Mouse (Mus musculus) kidney, adult 2 months (tissue): ENCODE measurements around the gene Mmp11. TPM values are rescaled to one million over a fixed set of nuclear protein-coding genes. Genes with fewer than 3 reads are reported as not detected.

Experiments
- DNase-seq: peaks from one replicate; pipeline ENCODE4 v3.0.0; 2021
- H3K27ac ChIP-seq: fragments of 200-500 bp; 2 replicates; pipeline ENCODE4 v1.5.1; 2012; ENCODE audit warnings: low read depth, low read length, control low read depth, inconsistent platforms; ENCODE audit not compliant: insufficient read depth
- H3K27me3 ChIP-seq: fragments of 200-500 bp; replicated peaks from 2 replicates; pipeline ENCODE4 v1.6.1; 2012; ENCODE audit warnings: mild to moderate bottlenecking, moderate library complexity, low read length, inconsistent platforms; ENCODE audit not compliant: control insufficient read depth, insufficient read depth
- H3K36me3 ChIP-seq: fragments of 200-500 bp; 2 replicates; pipeline ENCODE4 v1.6.1; 2012; ENCODE audit warnings: mild to moderate bottlenecking, moderate library complexity, low read length, inconsistent platforms; ENCODE audit not compliant: control insufficient read depth, insufficient read depth
- H3K4me1 ChIP-seq: fragments of 200-500 bp; 2 replicates; pipeline ENCODE4 v1.6.1; 2011; ENCODE audit warnings: low read length; ENCODE audit not compliant: control insufficient read depth, insufficient read depth
- H3K4me3 ChIP-seq: fragments of 200-500 bp; 2 replicates; pipeline ENCODE4 v1.5.1; 2011; ENCODE audit warnings: mild to moderate bottlenecking, low read depth, low read length, control low read depth; ENCODE audit not compliant: insufficient read depth
- CTCF ChIP-seq: fragments of 200-500 bp; conservative IDR thresholded peaks from 2 replicates; pipeline ENCODE4 v1.5.1; 2011; ENCODE audit warnings: low read depth, mild to moderate bottlenecking, control low read depth, low read length, moderate library complexity, mixed read lengths; ENCODE audit not compliant: insufficient read depth, insufficient read length
- POLR2A ChIP-seq: fragments of 200-500 bp; IDR thresholded peaks from one replicate; pipeline ENCODE4 v1.6.1; 2011; ENCODE audit warnings: low read depth, low read length, control low read depth
- WGBS: fragments of 180-500 bp; shearing (Covaris S2); methylation state at CpG from one replicate; pipeline ENCODE4 v1.1.7; 2018; 5-methylcytosine and 5-hydroxymethylcytosine counted together
- polyA plus RNA-seq: library from polyadenylated mRNA; depleted of rRNA; stranded (reverse); fragments of >200 nt; gene quantifications from 2 replicates; pipeline ENCODE4 v1.2.3, GENCODE M21; 2012

Gene Mmp11
- polyA plus RNA-seq, 1 experiment, result 21.5 TPM

GRCm38 (mm10) chr10:75884742-75885141, 51.6 kb downstream of the Mmp11 start:
- Histone ChIP-seq H3K27me3 (no peaks in the 10 kb centered on the region), H3K4me1 (peaks cover 11% of the 10 kb centered on the region), H3K4me3 (no peak overlapping the region), H3K27ac (no peak overlapping the region), H3K36me3 (no peaks in the 10 kb centered on the region)
- DNase-seq, result no peak
- WGBS, result 94% methylated on average over 8 of the region's 8 CpGs
- no peak for TF ChIP-seq CTCF
- no peak for TF ChIP-seq POLR2A

GRCm38 (mm10) chr10:75883232-75883552, 53.1 kb downstream of the Mmp11 start:
- TF ChIP-seq CTCF (peak; percentile 72), POLR2A (no peak)
- WGBS, result under 1% methylated on average over 10 of the region's 10 CpGs
- peak; percentile 94 for DNase-seq
- no peaks in the 10 kb centered on the region for H3K27me3 ChIP-seq
- H3K27ac ChIP-seq, result peak overlapping the region; percentile 79
- H3K4me3 ChIP-seq, result no peak overlapping the region
- H3K36me3 ChIP-seq, result no peaks in the 10 kb centered on the region
- peaks cover 14% of the 10 kb centered on the region for H3K4me1 ChIP-seq

GRCm38 (mm10) chr10:75882433-75883231, 53.7 kb downstream of the Mmp11 start:
- 14% methylated on average over 15 of the region's 15 CpGs for WGBS

GRCm38 (mm10) chr10:75881578-75882432, 54.5 kb downstream of the Mmp11 start:
- H3K4me1 ChIP-seq, result peaks cover 14% of the 10 kb centered on the region
- WGBS, result 24% methylated on average over 20 of the region's 20 CpGs
- no peaks in the 10 kb centered on the region for H3K27me3 ChIP-seq
- H3K36me3 ChIP-seq, result no peaks in the 10 kb centered on the region
- H3K4me3 ChIP-seq, result no peak overlapping the region
- H3K27ac ChIP-seq, result peak overlapping the region; percentile 95
- peak; percentile 94 for DNase-seq
- TF ChIP-seq CTCF (no peak), POLR2A (no peak)

More at GRCm38 (mm10) chr10:75882433-75883231, 53.7 kb downstream of the Mmp11 start:
- peak overlapping the region; percentile 95 for H3K27ac ChIP-seq
- H3K27me3 ChIP-seq, result no peaks in the 10 kb centered on the region
- DNase-seq, result no peak
- peaks cover 14% of the 10 kb centered on the region for H3K4me1 ChIP-seq
- H3K4me3 ChIP-seq, result no peak overlapping the region
- TF ChIP-seq CTCF (no peak), POLR2A (no peak)
- H3K36me3 ChIP-seq, result no peaks in the 10 kb centered on the region

GRCm38 (mm10) chr10:75880771-75881577, 55.3 kb downstream of the Mmp11 start:
- no peak for DNase-seq
- no peak overlapping the region for H3K4me3 ChIP-seq
- no peak for TF ChIP-seq CTCF
- no peak for TF ChIP-seq POLR2A
- H3K36me3 ChIP-seq, result no peaks in the 10 kb centered on the region
- H3K27me3 ChIP-seq, result no peaks in the 10 kb centered on the region
- 41% methylated on average over 6 of the region's 6 CpGs for WGBS
- peaks cover 14% of the 10 kb centered on the region for H3K4me1 ChIP-seq
- peak overlapping the region; percentile 95 for H3K27ac ChIP-seq

GRCm38 (mm10) chr10:75880351-75880750, 55.9 kb downstream of the Mmp11 start:
- no peak for DNase-seq
- H3K36me3 ChIP-seq, result no peaks in the 10 kb centered on the region
- no peak overlapping the region for H3K4me3 ChIP-seq
- H3K27me3 ChIP-seq, result no peaks in the 10 kb centered on the region
- no peak for TF ChIP-seq CTCF
- no peak for TF ChIP-seq POLR2A
- no peak overlapping the region; the same call in 1 of the 2 replicates for H3K27ac ChIP-seq
- peaks cover 14% of the 10 kb centered on the region for H3K4me1 ChIP-seq
- 94% methylated on average over 10 of the region's 10 CpGs for WGBS

GRCm38 (mm10) chr10:75878836-75879235, 57.5 kb downstream of the Mmp11 start:
- Histone ChIP-seq H3K4me1 (peaks cover 14% of the 10 kb centered on the region), H3K4me3 (no peak overlapping the region), H3K36me3 (no peaks in the 10 kb centered on the region), H3K27ac (no peak overlapping the region), H3K27me3 (no peaks in the 10 kb centered on the region)
- WGBS, result 68% methylated on average over 3 of the region's 3 CpGs
- peak; percentile 87 for DNase-seq
- TF ChIP-seq CTCF, result no peak
- TF ChIP-seq POLR2A, result no peak
